Mouse (Mus musculus): ENCODE data around the gene Aifm2. TPM values are rescaled to one million over a fixed set of nuclear protein-coding genes. Genes with fewer than 3 reads are reported as not detected.

The Aifm2 gene
- polyA plus RNA-seq, 1 experiment from 2014 or later, result 11.2 TPM

DNA sequence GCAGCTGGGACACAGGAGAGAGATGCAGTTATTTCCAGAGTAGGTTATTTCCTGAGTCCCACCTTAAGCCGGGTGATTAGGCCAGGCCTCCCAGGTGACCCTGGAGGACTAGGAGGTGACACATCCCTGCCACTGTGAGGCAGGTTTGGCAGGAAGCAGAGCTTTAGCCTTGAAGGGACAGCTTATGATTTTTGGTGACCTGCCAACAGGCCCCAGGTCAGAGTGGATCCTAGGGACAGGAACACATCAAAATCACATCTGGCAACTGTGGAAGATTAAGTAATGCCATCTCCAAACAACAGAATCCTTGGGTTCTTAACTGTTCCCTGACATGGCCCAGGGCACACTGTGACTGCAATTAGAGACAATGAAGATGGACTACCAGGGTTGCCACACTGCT is 26.2 kb downstream of the Aifm2 start:
- Histone ChIP-seq H3K4me1 (ENCODE audit: insufficient read depth) (no peaks in the 10 kb centered on the region), H3K27me3 (ENCODE audit: insufficient read depth, low read length) (no peaks in the 10 kb centered on the region), H3K36me3 (replicated peaks; ENCODE audit: insufficient read depth, low read length) (peaks cover 3% of the 10 kb centered on the region), H3K9me3 (ENCODE audit: low read length) (no peaks in the 10 kb centered on the region; the same call in 1 of the 2 replicates), H3K4me3 (ENCODE audit: low read depth, low read length) (no peak overlapping the region), H3K4me2 (ENCODE audit: low read depth, low read length) (no peak overlapping the region), H3K9ac (replicated peaks) (no peak overlapping the region), H3K27ac (ENCODE audit: low read depth) (no peak overlapping the region)
- ATAC-seq (no peak), DNase-seq (no peak)
- TF ChIP-seq CTCF (IDR thresholded peaks at IDR 0.05; ENCODE audit: low read depth), result no peak
- no peak for TF ChIP-seq EP300 (IDR thresholded peaks at IDR 0.05; ENCODE audit: low read depth)
- WGBS (ENCODE audit: insufficient replicate concordance), result 63% methylated on average over 1 of the region's 1 CpGs

GRCm38 (mm10) chr10:61741873-61742272 is 26.8 kb downstream of the Aifm2 start:
- H3K4me2 ChIP-seq (ENCODE audit: low read depth, low read length), result no peak overlapping the region
- no peaks in the 10 kb centered on the region for H3K4me1 ChIP-seq (ENCODE audit: insufficient read depth)
- TF ChIP-seq EP300 (IDR thresholded peaks at IDR 0.05; ENCODE audit: low read depth), result no peak
- TF ChIP-seq CTCF (IDR thresholded peaks at IDR 0.05; ENCODE audit: low read depth), result peak; percentile 18
- 76% methylated on average over 4 of the region's 4 CpGs for WGBS (ENCODE audit: insufficient replicate concordance)
- ATAC-seq, result no peak
- no peak overlapping the region for H3K27ac ChIP-seq (ENCODE audit: low read depth)
- no peak overlapping the region for H3K4me3 ChIP-seq (ENCODE audit: low read depth, low read length)
- DNase-seq, result no peak
- no peaks in the 10 kb centered on the region for H3K27me3 ChIP-seq (ENCODE audit: insufficient read depth, low read length)
- H3K36me3 ChIP-seq (replicated peaks; ENCODE audit: insufficient read depth, low read length), result peaks cover 7% of the 10 kb centered on the region
- H3K9ac ChIP-seq (replicated peaks), result no peak overlapping the region
- H3K9me3 ChIP-seq (ENCODE audit: low read length), result no peaks in the 10 kb centered on the region; the same call in 1 of the 2 replicates

- peaks cover 7% of the 10 kb centered on the region for H3K36me3 ChIP-seq (replicated peaks; ENCODE audit: insufficient read depth, low read length)
- no peaks in the 10 kb centered on the region for H3K27me3 ChIP-seq (ENCODE audit: insufficient read depth, low read length)
- H3K4me3 ChIP-seq (ENCODE audit: low read depth, low read length), result no peak overlapping the region
- H3K4me1 ChIP-seq (ENCODE audit: insufficient read depth), result no peaks in the 10 kb centered on the region
- DNase-seq, result no peak
- TF ChIP-seq CTCF (IDR thresholded peaks at IDR 0.05; ENCODE audit: low read depth) (no peak), EP300 (IDR thresholded peaks at IDR 0.05; ENCODE audit: low read depth) (no peak)
- ATAC-seq, result no peak
- H3K4me2 ChIP-seq (ENCODE audit: low read depth, low read length), result no peak overlapping the region
- no peak overlapping the region for H3K9ac ChIP-seq (replicated peaks)
- H3K27ac ChIP-seq (ENCODE audit: low read depth), result no peak overlapping the region
- WGBS (ENCODE audit: insufficient replicate concordance), result 88% methylated on average over 8 of the region's 8 CpGs
- H3K9me3 ChIP-seq (ENCODE audit: low read length), result no peaks in the 10 kb centered on the region; the same call in 1 of the 2 replicates
These were observed 27.3 kb downstream of the Aifm2 start for GRCm38 (mm10) chr10:61742336-61742735.

GRCm38 (mm10) chr10:61745133-61745532 is 30.1 kb downstream of the Aifm2 start:
- Histone ChIP-seq H3K9me3 (ENCODE audit: low read length) (no peaks in the 10 kb centered on the region; the same call in 1 of the 2 replicates), H3K4me1 (ENCODE audit: insufficient read depth) (no peaks in the 10 kb centered on the region), H3K36me3 (replicated peaks; ENCODE audit: insufficient read depth, low read length) (peaks cover 4% of the 10 kb centered on the region), H3K4me3 (ENCODE audit: low read depth, low read length) (no peak overlapping the region), H3K27me3 (ENCODE audit: insufficient read depth, low read length) (no peaks in the 10 kb centered on the region), H3K9ac (replicated peaks) (no peak overlapping the region), H3K27ac (ENCODE audit: low read depth) (no peak overlapping the region), H3K4me2 (ENCODE audit: low read depth, low read length) (no peak overlapping the region)
- DNase-seq, result peak; percentile 51
- ATAC-seq, result no peak
- TF ChIP-seq EP300 (IDR thresholded peaks at IDR 0.05; ENCODE audit: low read depth) (no peak), CTCF (IDR thresholded peaks at IDR 0.05; ENCODE audit: low read depth) (peak; percentile 56)
- WGBS (ENCODE audit: insufficient replicate concordance), result 78% methylated on average over 4 of the region's 4 CpGs

- Histone ChIP-seq H3K4me3 (ENCODE audit: low read depth, low read length) (no peak overlapping the region), H3K4me1 (ENCODE audit: insufficient read depth) (peaks cover 6% of the 10 kb centered on the region), H3K27ac (ENCODE audit: low read depth) (no peak overlapping the region), H3K36me3 (replicated peaks; ENCODE audit: insufficient read depth, low read length) (peaks cover 4% of the 10 kb centered on the region), H3K27me3 (ENCODE audit: insufficient read depth, low read length) (no peaks in the 10 kb centered on the region), H3K4me2 (ENCODE audit: low read depth, low read length) (no peak overlapping the region), H3K9ac (replicated peaks) (no peak overlapping the region), H3K9me3 (ENCODE audit: low read length) (no peaks in the 10 kb centered on the region; the same call in 1 of the 2 replicates)
- WGBS (ENCODE audit: insufficient replicate concordance), result 78% methylated on average over 13 of the region's 13 CpGs
- DNase-seq (no peak), ATAC-seq (no peak)
- TF ChIP-seq EP300 (IDR thresholded peaks at IDR 0.05; ENCODE audit: low read depth), result no peak
- no peak for TF ChIP-seq CTCF (IDR thresholded peaks at IDR 0.05; ENCODE audit: low read depth)
These were observed 32.2 kb downstream of the Aifm2 start for GRCm38 (mm10) chr10:61747302-61747701.

GRCm38 (mm10) chr10:61750014-61750413 is 35.0 kb downstream of the Aifm2 start:
- Histone ChIP-seq H3K4me1 (ENCODE audit: insufficient read depth) (peaks cover 6% of the 10 kb centered on the region), H3K9ac (replicated peaks) (no peak overlapping the region), H3K4me3 (ENCODE audit: low read depth, low read length) (no peak overlapping the region), H3K4me2 (ENCODE audit: low read depth, low read length) (no peak overlapping the region), H3K27ac (ENCODE audit: low read depth) (no peak overlapping the region), H3K36me3 (replicated peaks; ENCODE audit: insufficient read depth, low read length) (peaks cover 4% of the 10 kb centered on the region; the same call in 1 of the 2 replicates), H3K9me3 (ENCODE audit: low read length) (no peaks in the 10 kb centered on the region; the same call in 1 of the 2 replicates), H3K27me3 (ENCODE audit: insufficient read depth, low read length) (no peaks in the 10 kb centered on the region)
- TF ChIP-seq CTCF (IDR thresholded peaks at IDR 0.05; ENCODE audit: low read depth) (no peak), EP300 (IDR thresholded peaks at IDR 0.05; ENCODE audit: low read depth) (no peak)
- ATAC-seq (no peak), DNase-seq (no peak)
- 62% methylated on average over 9 of the region's 9 CpGs for WGBS (ENCODE audit: insufficient replicate concordance)
